Mouse (Mus musculus) brain, embryonic 18.5 days (tissue): Measurements from ENCODE around the gene Bfar.
"Not testable (repeated sequence)": the region's sequence is repeated elsewhere in the genome, so short reads cannot be mapped to it uniquely, and the experiment has no call there.

Source experiments
- DNase-seq: peaks from one replicate; pipeline ENCODE4 v3.0.0-alpha.2; 2012; ENCODE audit warnings: low read depth, low spot score

Gene Bfar

GRCm38 (mm10) chr16:13671685-13672385, at the start of gene Bfar, which contains the start of gene 3110001I22Rik:
Gene Bfar (plus strand): TSS chr16:13671858.
Gene 3110001I22Rik (plus strand): TSS chr16:13671929.
- DNase-seq = peak; percentile 89

- no peak for DNase-seq
Measured at GRCm38 (mm10) chr16:13628345-13628744, 43.3 kb upstream of the Bfar start.

- DNase-seq = not testable (repeated sequence)
Measured at GRCm38 (mm10) chr16:13638198-13638597, 33.5 kb upstream of the Bfar start.

- DNase-seq = no peak
Measured at GRCm38 (mm10) chr16:13639508-13639907, 32.1 kb upstream of the Bfar start.

GRCm38 (mm10) chr16:13640064-13640463, 31.6 kb upstream of the Bfar start:
- DNase-seq = no peak

GRCm38 (mm10) chr16:13644474-13644873, 27.2 kb upstream of the Bfar start:
- no peak for DNase-seq

GRCm38 (mm10) chr16:13645930-13646329, 25.7 kb upstream of the Bfar start:
- no peak for DNase-seq

- DNase-seq = no peak
Measured at GRCm38 (mm10) chr16:13658886-13659285, 12.8 kb upstream of the Bfar start.

- no peak for DNase-seq
Measured at GRCm38 (mm10) chr16:13660736-13661135, 10.9 kb upstream of the Bfar start.

GRCm38 (mm10) chr16:13667878-13668343, 3.7 kb upstream of the Bfar start, which contains the start of gene Parn:
Gene Parn (minus strand): TSS chr16:13668170.
- DNase-seq = peak; percentile 76

GRCm38 (mm10) chr16:13668402-13669108, 3.1 kb upstream of the Bfar start:
- no peak for DNase-seq

GRCm38 (mm10) chr16:13669282-13669681, 2.4 kb upstream of the Bfar start:
- no peak for DNase-seq

GRCm38 (mm10) chr16:13670896-13671295, 762 bp upstream of the Bfar start:
- not testable (repeated sequence) for DNase-seq

GRCm38 (mm10) chr16:13672386-13672898, 784 bp downstream of the Bfar start:
- no peak for DNase-seq

- DNase-seq = no peak
Measured at GRCm38 (mm10) chr16:13673114-13673513, 1.5 kb downstream of the Bfar start.

- no peak for DNase-seq
Measured at GRCm38 (mm10) chr16:13674511-13674910, 2.9 kb downstream of the Bfar start.

GRCm38 (mm10) chr16:13678601-13679319, 7.1 kb downstream of the Bfar start:
- no peak for DNase-seq

- DNase-seq = no peak
Measured at GRCm38 (mm10) chr16:13698998-13699397, 27.3 kb downstream of the Bfar start.

- no peak for DNase-seq
Measured at GRCm38 (mm10) chr16:13702184-13702583, 30.5 kb downstream of the Bfar start.

GRCm38 (mm10) chr16:13704676-13705075, 33.0 kb downstream of the Bfar start:
- DNase-seq = no peak

GRCm38 (mm10) chr16:13714910-13715309, 43.3 kb downstream of the Bfar start:
- no peak for DNase-seq
